Mouse (Mus musculus) spleen, postnatal 14 days (tissue): ENCODE results near the gene Add3.

Source experiments
- DNase-seq, 2 experiments: peaks; one replicate each; pipeline ENCODE4 v3.0.0; 2021 to 2022; ENCODE audit warnings: low spot score in 2 of 2

The Add3 gene

GRCm38 (mm10) chr19:53166367-53166766 lies 26.1 kb downstream of the Add3 start:
- DNase-seq = no peak

GRCm38 (mm10) chr19:53168576-53168975 lies 28.3 kb downstream of the Add3 start:
- DNase-seq = no peak

DNA sequence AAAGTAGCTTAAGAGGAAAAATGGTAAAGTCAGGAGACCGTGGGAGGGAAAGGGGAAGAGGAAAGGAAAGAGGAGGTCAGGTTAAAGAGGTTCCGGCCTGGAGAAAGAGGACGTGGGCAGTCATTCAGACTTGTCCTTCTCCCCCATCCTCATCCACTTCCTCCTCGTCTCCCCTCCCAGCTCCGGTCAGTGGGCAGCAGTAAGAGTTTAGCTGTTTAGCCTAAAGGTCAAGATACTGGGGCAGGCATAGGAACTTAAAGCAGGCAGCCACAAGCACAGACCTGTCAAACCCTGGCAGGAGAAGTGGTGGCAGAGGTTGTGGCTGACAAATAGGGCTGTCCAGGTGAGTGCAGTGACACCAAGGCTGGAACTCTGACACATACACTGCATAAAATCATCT lies 30.4 kb downstream of the Add3 start:
- no peak for DNase-seq

DNA sequence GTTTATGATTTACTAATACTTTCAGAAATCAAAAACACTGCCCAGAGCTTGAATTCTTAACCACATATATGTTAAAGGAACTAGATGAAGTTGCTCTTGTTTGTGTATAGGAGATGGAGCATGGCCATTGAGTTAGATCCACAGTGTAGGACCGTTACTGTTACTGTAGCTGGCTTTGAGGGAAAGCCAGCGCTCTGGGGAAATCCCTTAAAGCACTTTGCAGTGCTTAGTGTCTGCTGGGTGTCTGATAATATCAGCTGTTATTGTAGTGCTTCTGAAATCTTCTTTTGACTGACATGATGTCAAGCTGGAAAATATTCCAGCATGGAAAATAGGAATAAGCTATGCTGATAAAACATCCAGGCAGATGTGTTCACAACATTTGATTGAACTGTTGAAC lies 33.8 kb downstream of the Add3 start:
- no peak for DNase-seq

GRCm38 (mm10) chr19:53175550-53175949 lies 35.3 kb downstream of the Add3 start:
- DNase-seq = no peak

- DNase-seq = no peak
Observed at GRCm38 (mm10) chr19:53176518-53176917, 36.3 kb downstream of the Add3 start.

DNA sequence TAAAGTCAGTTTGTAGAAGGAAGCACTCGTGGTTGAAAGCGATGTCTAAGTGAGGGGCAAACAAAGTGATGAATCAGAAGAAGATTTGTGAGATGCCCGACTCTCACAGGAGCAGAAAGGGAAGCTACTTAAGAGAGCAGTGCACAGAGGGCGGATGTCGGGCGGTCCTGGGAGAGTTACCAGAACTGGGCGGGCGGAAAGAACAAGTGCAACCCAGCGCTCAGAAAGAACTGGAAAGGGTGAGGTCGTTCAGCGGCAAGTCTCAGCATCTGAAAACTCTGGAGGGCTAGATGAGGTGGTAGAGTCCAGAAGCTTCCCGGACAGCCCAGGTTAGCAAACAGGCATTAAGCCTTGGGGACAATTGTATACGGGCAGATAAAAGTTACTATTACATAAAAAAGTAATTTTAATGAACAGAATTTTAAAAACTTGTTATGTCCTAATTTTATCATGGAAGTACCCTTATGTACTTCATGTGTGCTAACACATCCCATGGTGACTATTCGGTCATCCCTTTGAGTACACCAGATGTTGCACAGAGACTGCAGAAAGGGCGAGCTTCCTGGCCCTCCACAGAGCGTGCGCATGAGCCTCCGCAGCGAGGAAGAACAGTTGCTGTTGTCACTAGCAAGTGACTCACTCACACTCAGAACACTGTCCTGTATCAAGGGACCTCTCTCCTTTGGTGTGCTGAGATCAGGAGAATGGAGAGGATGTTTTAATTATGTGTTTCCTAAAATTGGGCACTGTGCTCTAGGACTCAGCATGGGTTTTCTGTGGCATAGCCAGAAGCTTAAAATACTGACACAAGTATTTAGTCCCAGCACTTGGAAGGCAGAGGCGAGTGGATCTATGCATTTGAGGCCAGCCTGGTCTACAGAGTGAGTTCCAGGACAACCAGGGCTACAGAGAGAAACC lies 38.6 kb downstream of the Add3 start:
- no peak for DNase-seq

GRCm38 (mm10) chr19:53180168-53180803 lies 40.0 kb downstream of the Add3 start:
- DNase-seq = no peak

- DNase-seq = no peak
Observed at GRCm38 (mm10) chr19:53181003-53181861, 41.0 kb downstream of the Add3 start.

- no peak for DNase-seq
Observed at GRCm38 (mm10) chr19:53183620-53184019, 43.4 kb downstream of the Add3 start.

DNA sequence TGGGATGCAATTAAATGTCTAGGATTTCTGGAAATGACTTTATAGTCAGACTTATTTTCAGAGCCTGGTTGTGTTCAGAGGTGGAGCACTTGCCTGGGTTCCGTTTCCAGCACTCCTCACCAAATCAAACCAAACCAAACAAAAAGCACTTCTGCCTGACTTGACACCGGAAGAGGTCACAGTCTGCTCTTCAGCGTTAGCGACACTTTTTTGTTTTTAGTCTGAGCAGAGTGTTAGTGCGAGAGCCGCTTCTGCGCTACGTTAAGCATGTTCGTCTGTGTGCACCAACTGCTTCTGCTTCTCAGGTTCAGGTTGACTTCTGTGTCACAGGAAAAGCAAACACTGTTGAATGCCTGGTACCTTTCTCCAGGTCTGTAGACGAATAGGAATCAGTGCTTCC lies 44.0 kb downstream of the Add3 start:
- no peak for DNase-seq

DNA sequence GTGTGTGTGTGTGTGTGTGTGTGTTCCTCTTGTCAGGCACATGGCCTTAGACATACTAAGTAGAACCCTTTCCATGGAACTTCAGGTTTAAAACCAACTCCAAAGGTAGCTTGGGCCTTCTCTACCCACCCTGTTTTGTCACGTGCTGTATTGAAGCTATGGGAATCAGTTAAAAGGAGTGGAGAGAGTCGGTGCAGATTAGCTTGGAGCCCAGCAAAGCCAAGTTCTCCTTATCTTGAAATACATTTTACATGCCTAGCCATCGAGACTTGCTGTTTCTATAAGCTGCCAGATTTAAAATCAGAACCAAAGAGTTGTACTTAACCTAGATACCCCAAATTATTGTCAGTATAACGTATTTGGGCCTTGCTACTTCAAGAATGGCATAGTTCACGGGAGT lies 44.7 kb downstream of the Add3 start:
- no peak for DNase-seq

DNA sequence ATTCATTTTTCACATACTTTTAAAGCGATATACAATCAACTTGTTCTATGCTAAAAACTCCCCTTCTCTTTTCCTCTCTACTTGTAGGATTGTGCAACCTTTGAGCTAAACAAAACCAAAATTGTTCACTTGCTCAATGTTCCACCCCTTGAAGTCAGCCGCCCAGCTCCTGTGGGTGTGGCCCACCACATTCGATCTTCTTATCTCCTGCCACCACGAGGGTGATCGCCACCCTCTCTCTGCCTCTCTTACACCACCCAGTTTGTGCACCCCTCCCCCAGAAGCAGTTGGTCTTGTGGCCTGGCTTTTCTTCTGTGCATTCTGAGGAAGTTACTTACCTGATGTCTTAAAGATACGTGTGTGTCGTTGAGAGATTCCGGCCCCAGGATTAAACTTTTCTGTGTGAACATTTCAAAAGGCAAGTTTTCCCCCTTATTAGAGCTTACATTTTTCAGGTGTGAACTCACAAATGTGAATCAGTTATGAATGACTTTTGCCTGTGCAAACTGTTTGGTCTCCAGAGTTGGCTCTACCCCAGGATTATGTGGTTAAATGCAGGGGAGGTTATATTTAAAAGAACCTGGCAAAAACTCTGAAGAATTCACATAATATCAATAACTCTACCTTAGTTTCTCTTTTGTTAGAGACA lies 45.4 kb downstream of the Add3 start:
- DNase-seq = peak; percentile 66 to 72

- DNase-seq = no peak
Observed at GRCm38 (mm10) chr19:53186456-53186855, 46.2 kb downstream of the Add3 start.

GRCm38 (mm10) chr19:53187533-53187932 lies 47.3 kb downstream of the Add3 start:
- no peak for DNase-seq

- DNase-seq = no peak
Observed at GRCm38 (mm10) chr19:53188186-53188585, 47.9 kb downstream of the Add3 start.

DNA sequence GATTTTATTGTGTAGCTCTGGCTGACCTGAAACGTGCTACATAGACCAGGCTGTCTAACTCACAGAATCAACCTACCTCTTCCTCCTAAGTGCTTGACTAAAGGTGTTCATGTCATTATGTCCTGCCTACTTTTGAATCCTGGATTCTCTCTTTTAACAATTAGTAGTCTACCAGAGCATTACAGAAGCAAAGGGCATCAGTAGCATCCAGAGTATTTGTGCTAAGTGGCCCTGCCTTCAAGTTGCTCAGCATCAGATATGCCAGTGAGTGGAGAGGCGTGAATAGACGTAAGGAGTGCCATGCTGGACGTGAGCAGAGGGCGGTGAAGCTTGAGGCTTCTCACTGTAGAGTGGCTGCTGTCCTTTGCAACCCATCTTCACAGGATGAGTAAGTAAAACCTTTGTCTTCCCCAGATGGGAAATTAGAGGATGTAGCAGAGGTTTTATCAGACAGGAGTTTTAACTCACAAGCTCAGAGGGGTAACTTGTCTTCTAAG lies 48.5 kb downstream of the Add3 start:
- DNase-seq = no peak

DNA sequence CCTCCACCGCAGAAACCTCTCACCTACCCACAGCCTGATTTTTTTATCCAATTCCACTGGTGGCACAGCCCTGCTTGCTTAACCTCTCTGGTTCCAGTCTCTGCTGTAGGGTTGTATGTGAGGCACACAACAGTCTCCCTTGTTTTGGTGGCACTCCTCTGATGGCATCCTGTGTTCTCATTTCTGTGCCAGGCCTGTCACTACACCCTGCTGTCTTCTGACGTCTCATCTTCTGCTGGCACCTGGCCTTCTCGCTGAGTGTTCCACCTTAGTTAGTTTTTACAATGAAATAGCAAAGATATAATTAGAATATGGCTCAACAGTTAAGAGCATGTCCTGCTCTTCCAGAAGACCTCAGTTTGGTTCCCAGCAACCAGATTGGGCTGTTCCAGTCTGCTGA lies 49.5 kb downstream of the Add3 start:
- no peak for DNase-seq

- no peak for DNase-seq
Observed at GRCm38 (mm10) chr19:53190232-53190631, 50.0 kb downstream of the Add3 start.

- DNase-seq = no peak
Observed at GRCm38 (mm10) chr19:53191867-53192487, 51.7 kb downstream of the Add3 start.

DNA sequence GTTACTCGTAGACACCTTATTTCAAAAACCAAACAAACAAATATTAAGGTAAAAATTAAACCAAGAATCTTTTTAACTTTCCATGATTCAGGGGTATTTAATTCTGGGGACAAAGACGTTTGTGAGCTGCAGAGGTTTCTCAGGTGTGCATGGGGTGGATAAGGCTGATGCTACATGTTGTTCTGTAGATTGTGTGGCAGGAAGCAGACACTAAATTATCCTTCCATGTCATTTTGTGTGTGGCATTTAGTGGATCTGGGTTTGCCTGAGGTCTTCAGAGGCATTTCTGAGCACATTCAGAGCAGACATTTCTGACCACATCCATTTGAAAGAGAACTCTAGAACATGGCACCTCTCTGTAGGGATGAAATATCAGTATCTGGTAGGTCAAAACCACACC lies 52.9 kb downstream of the Add3 start:
- DNase-seq = no peak
